Mouse (Mus musculus) myocyte (in vitro differentiated cells): Measurements from ENCODE around the gene Tssk3. TPM values are rescaled to one million over a fixed set of nuclear protein-coding genes. Genes with fewer than 3 reads are reported as not detected.
"Not testable (repeated sequence)": the region's sequence is repeated elsewhere in the genome, so short reads cannot be mapped to it uniquely, and the experiment has no call there.

ENCODE experiments used
- H3K27me3 ChIP-seq: one replicate; pipeline ENCODE4 v1.6.1; 2011; ENCODE audit not compliant: control insufficient read depth, insufficient read depth, insufficient read length
- H3K36me3 ChIP-seq: one replicate; pipeline ENCODE4 v1.6.1; 2011; ENCODE audit not compliant: control insufficient read depth, insufficient read depth
- H3K4me2 ChIP-seq: one replicate; pipeline ENCODE4 v1.6.1; 2011; ENCODE audit warnings: low read depth, control low read depth
- H3K4me3 ChIP-seq: one replicate; pipeline ENCODE4 v1.5.1; 2011; ENCODE audit warnings: mild to moderate bottlenecking, control low read depth, moderate library complexity
- H3K79me2 ChIP-seq: one replicate; pipeline ENCODE4 v1.6.1; 2011; ENCODE audit not compliant: control insufficient read depth, insufficient read depth
- H3ac ChIP-seq: one replicate; pipeline ENCODE4 v1.6.1; 2011; ENCODE audit not compliant: control insufficient read depth, insufficient read length
- CEBPB ChIP-seq: IDR thresholded peaks from 2 replicates; pipeline ENCODE4 v1.6.1; 2011; ENCODE audit warnings: mild to moderate bottlenecking, moderate library complexity; ENCODE audit not compliant: poor library complexity, insufficient read depth, severe bottlenecking
- E2F4 ChIP-seq: IDR thresholded peaks from one replicate; pipeline ENCODE4 v1.6.1; 2011; ENCODE audit warnings: mild to moderate bottlenecking, control low read depth, moderate library complexity; ENCODE audit not compliant: insufficient read depth
- MAX ChIP-seq: IDR thresholded peaks from one replicate; pipeline ENCODE4 v1.6.1; 2011; ENCODE audit warnings: low read depth, mild to moderate bottlenecking, control low read depth
- MYOD1 ChIP-seq, 3 experiments: IDR thresholded peaks; one replicate each; pipeline ENCODE4 v1.6.1; 2011; ENCODE audit warnings: control low read depth in 2 of 3, low read depth in 2 of 3, mild to moderate bottlenecking in 2 of 3, moderate library complexity in 1 of 3; ENCODE audit not compliant: insufficient read length in 2 of 3, control insufficient read depth in 1 of 3
- MYOG ChIP-seq, 3 experiments: IDR thresholded peaks; one replicate each; pipeline ENCODE4 v1.6.1; 2011; ENCODE audit warnings: control low read depth in 2 of 3, low read depth in 2 of 3, mild to moderate bottlenecking in 2 of 3; ENCODE audit not compliant: insufficient read length in 2 of 3, control insufficient read depth in 1 of 3, insufficient read depth in 1 of 3
- POLR2A ChIP-seq: IDR thresholded peaks from one replicate; pipeline ENCODE4 v1.6.1; 2011; ENCODE audit warnings: low read depth, mild to moderate bottlenecking, control low read depth, moderate library complexity; ENCODE audit not compliant: insufficient read length
- POLR2AphosphoS2 ChIP-seq: IDR thresholded peaks from one replicate; pipeline ENCODE4 v1.6.1; 2011; ENCODE audit warnings: low read depth, control low read depth; ENCODE audit not compliant: insufficient read length
- REST ChIP-seq: IDR thresholded peaks from one replicate; pipeline ENCODE4 v1.6.1; 2011; ENCODE audit warnings: mild to moderate bottlenecking, control low read depth, moderate library complexity; ENCODE audit not compliant: insufficient read depth, insufficient read length
- SRF ChIP-seq: IDR thresholded peaks from one replicate; pipeline ENCODE4 v1.6.1; 2011; ENCODE audit warnings: low read depth; ENCODE audit not compliant: control insufficient read depth, insufficient read length
- TCF12 ChIP-seq: IDR thresholded peaks from one replicate; pipeline ENCODE4 v1.6.1; 2011; ENCODE audit warnings: mild to moderate bottlenecking, control low read depth; ENCODE audit not compliant: poor library complexity, insufficient read depth, severe bottlenecking
- TCF3 ChIP-seq: IDR thresholded peaks from one replicate; pipeline ENCODE4 v1.6.1; 2011; ENCODE audit warnings: low read depth, control low read depth; ENCODE audit not compliant: insufficient read length
- USF1 ChIP-seq: IDR thresholded peaks from one replicate; pipeline ENCODE4 v1.6.1; 2011; ENCODE audit warnings: low read depth, mild to moderate bottlenecking, control low read depth, moderate library complexity
- polyA plus RNA-seq: library from polyadenylated mRNA; unstranded; fragments of >200 nt; fragmentation: generic; extraction: Trizol; gene quantifications from one replicate; pipeline ENCODE4 v1.2.1, GENCODE M21; 2012; ENCODE audit warnings: missing spikeins

Tssk3 gene
- polyA plus RNA-seq, 1 experiment, result not detected

DNA sequence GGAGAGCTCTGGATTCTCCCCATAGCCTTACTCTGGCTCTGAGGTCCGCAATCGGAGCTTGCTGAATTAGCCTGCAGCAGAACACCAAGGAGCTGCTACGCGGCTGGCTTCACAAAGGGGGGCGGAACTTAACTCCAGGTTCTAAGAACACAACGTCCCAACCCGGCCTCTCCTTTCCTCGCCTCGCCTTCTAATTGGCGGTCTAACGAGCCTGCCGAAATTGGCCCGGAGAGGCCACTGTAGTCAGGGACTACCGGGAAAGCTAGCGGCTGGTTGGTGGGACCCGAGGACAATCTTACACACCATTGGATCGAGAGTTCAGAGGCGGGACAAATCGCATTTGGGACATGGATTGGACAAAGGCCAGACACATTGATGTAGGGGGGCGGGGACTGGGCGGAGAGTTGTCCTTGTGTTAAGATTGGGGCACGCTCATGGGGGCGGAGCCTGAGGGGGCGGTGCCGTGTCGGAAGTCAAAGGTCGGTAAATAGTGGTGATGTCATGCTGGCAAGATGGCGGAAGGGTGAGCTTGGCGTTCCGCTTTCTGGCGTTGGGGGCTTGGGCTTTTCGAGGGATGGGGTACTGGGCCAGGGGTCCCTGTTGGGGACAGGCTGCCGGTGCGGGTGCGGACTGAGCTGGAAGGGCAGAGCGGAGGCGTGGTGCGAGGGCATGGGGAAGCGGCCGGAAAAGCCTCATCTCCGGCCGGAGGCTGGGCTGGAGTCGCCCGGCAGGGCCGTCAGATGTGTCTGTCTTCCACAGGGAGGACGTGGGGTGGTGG, 29.4 kb downstream of the Tssk3 start, which contains the start of gene Bsdc1:
Bsdc1 (plus strand) TSS at position 399 of the 778 bp plus-strand sequence.
- Histone ChIP-seq H3K79me2 (peaks cover 6% of the 10 kb centered on the region), H3K4me2 (peak within 1 kb of the TSS; percentile 98), H3K27me3 (no peaks in the 10 kb centered on the region), H3K4me3 (peak within 1 kb of the TSS; percentile 42), H3ac (peak within 1 kb of the TSS; percentile 37), H3K36me3 (no peaks in the 10 kb centered on the region)
- TF ChIP-seq SRF (peak; percentile 16), POLR2A (peak; percentile 90), POLR2AphosphoS2 (peak; percentile 88), MYOG (IDR thresholded peaks at IDR 0.05; ENCODE audit: control insufficient read depth in 1 of 3, insufficient read depth in 1 of 3, insufficient read length in 2 of 3, low read depth in 2 of 3) (no peak), REST (no peak), CEBPB (no peak), MAX (peak; percentile 11), USF1 (no peak)

DNA sequence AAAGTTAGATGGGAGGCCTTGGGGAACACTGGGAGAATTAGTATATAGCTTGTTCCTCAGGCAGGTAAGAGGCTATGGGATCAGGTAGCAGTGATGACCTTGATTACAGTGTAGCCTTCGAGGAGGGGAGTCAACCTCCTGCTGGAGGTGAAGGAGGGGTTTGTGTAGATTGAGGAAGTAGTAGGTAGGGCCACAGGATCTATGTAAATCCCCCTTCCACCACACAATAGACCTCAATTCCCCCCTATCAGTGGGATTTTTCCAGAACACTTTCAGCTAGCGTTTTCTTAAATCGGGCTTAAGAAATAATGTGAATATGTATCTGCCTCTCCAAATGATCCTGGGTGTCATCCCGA, 30.0 kb downstream of the Tssk3 start:
- TF ChIP-seq SRF (no peak), TCF3 (no peak), MYOG (IDR thresholded peaks at IDR 0.05; ENCODE audit: control insufficient read depth in 1 of 3, insufficient read depth in 1 of 3, insufficient read length in 2 of 3, low read depth in 2 of 3) (no peak), CEBPB (no peak), MAX (no peak), POLR2AphosphoS2 (no peak), MYOD1 (IDR thresholded peaks at IDR 0.05; ENCODE audit: control insufficient read depth in 1 of 3, insufficient read length in 2 of 3, low read depth in 2 of 3) (no peak), TCF12 (no peak), USF1 (no peak), POLR2A (no peak), REST (no peak)
- Histone ChIP-seq H3ac (no peak overlapping the region), H3K27me3 (no peaks in the 10 kb centered on the region), H3K79me2 (peaks cover 6% of the 10 kb centered on the region), H3K36me3 (no peaks in the 10 kb centered on the region), H3K4me3 (peak overlapping the region; percentile 42), H3K4me2 (peak overlapping the region; percentile 90)

DNA sequence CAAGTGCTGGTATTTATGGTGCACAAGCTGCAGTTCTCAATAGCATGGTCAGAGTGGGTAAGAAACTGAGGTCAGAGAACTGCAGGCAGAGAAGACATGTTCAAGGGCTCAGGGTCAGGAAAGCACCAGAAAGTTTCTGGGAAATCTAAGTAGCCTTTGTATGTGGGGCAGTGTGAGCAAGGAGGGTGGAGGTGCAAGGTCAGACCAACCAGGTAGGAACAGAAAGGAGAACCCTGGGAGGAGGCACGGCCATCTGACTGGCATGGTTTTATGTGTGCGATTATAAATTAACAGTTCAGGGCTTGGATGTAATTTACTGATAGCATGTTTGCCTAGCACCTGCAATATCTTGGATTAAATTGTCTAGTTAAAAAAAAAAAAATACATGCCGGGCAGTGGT, 31.1 kb downstream of the Tssk3 start:
- H3K79me2 ChIP-seq, result peaks cover 6% of the 10 kb centered on the region
- no peaks in the 10 kb centered on the region for H3K27me3 ChIP-seq
- H3K4me3 ChIP-seq, result no peak overlapping the region
- H3K4me2 ChIP-seq, result no peak overlapping the region
- H3K36me3 ChIP-seq, result no peaks in the 10 kb centered on the region
- TF ChIP-seq USF1, result no peak
- H3ac ChIP-seq, result no peak overlapping the region

GRCm38 (mm10) chr4:129457311-129457710, 33.5 kb downstream of the Tssk3 start:
- H3ac ChIP-seq, H3K36me3 ChIP-seq, H3K4me2 ChIP-seq, H3K27me3 ChIP-seq, H3K79me2 ChIP-seq, H3K4me3 ChIP-seq: not testable (repeated sequence)

DNA sequence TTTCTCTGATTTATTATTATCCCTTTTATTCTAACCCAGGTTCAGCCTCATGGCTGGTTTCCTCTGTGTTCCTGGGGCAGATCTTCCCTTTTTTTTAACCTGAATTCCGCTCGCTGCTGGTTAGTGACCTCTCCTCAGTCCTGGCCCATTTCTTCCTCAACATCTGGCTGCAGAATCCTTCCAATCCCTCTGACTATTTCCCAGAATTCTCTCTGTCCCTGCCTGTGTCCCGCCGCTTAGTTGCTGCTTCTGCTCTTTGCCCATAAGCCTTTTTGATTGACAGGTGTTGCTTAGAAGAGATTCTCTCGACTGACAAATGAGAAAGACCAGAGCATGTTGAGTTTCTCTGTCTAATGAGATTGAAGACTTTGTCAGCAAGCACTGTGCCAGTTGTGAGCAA, 34.7 kb downstream of the Tssk3 start:
- Histone ChIP-seq H3K36me3 (no peaks in the 10 kb centered on the region), H3K79me2 (no peaks in the 10 kb centered on the region), H3K4me3 (no peak overlapping the region), H3K4me2 (no peak overlapping the region), H3K27me3 (no peaks in the 10 kb centered on the region), H3ac (no peak overlapping the region)
- TF ChIP-seq MYOD1 (IDR thresholded peaks at IDR 0.05; ENCODE audit: control insufficient read depth in 1 of 3, insufficient read length in 2 of 3, low read depth in 2 of 3), result no peak
- TF ChIP-seq E2F4, result no peak
- no peak for TF ChIP-seq MAX
- no peak for TF ChIP-seq TCF12
- no peak for TF ChIP-seq POLR2A
- TF ChIP-seq SRF, result no peak
- no peak for TF ChIP-seq MYOG (IDR thresholded peaks at IDR 0.05; ENCODE audit: control insufficient read depth in 1 of 3, insufficient read depth in 1 of 3, insufficient read length in 2 of 3, low read depth in 2 of 3)
- TF ChIP-seq REST, result no peak

DNA sequence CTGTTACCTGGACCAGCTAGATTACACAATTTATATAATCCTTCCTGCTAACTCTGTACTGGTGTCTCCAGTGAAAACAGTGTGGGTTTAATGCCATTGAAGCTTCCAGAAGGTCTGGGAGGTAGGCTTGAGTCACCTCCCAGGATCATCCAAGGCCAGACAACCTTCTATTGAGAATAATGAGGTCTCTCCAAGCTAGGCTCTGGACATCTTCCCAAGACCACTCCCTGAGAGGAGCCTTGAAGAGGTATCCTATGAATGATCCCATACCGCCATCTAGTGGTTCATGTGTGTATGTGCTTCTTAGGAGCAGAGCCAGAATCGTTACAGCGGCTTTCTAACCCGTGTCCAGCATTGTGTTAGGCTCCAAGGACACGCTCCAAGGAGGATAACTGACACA, 35.6 kb downstream of the Tssk3 start:
- Histone ChIP-seq H3K79me2 (no peaks in the 10 kb centered on the region), H3K4me2 (peak overlapping the region; percentile 47), H3ac (no peak overlapping the region), H3K4me3 (no peak overlapping the region), H3K27me3 (no peaks in the 10 kb centered on the region), H3K36me3 (no peaks in the 10 kb centered on the region)
- TF ChIP-seq POLR2A, result no peak
- TF ChIP-seq MAX, result no peak
- no peak for TF ChIP-seq USF1
- no peak for TF ChIP-seq E2F4
- TF ChIP-seq MYOG (IDR thresholded peaks at IDR 0.05; ENCODE audit: control insufficient read depth in 1 of 3, insufficient read depth in 1 of 3, insufficient read length in 2 of 3, low read depth in 2 of 3), result no peak
- TF ChIP-seq TCF12, result no peak
- TF ChIP-seq SRF, result no peak
- no peak for TF ChIP-seq REST
- no peak for TF ChIP-seq CEBPB
- no peak for TF ChIP-seq MYOD1 (IDR thresholded peaks at IDR 0.05; ENCODE audit: control insufficient read depth in 1 of 3, insufficient read length in 2 of 3, low read depth in 2 of 3)
- no peak for TF ChIP-seq TCF3
